Mouse (Mus musculus) liver, embryonic 11.5 days (tissue): ENCODE results near the gene Cdt1. TPM values are rescaled to one million over a fixed set of nuclear protein-coding genes. Genes with fewer than 3 reads are reported as not detected.

Experiments
- ATAC-seq: fragments of 200-750 bp; cut with Nextera tagmentation; replicated peaks from 2 replicates; pipeline ENCODE4 v1.8.0; 2017; ENCODE audit warnings: moderate number of reproducible peaks, mild to moderate bottlenecking, moderate TSS enrichment, moderate library complexity; ENCODE audit not compliant: low FRiP score
- DNase-seq: peaks from one replicate; pipeline ENCODE4 v3.0.0-alpha.2; 2017; ENCODE audit warnings: low spot score
- H3K27ac ChIP-seq: fragments of 300-500 bp; sonication (generic); 2 replicates; pipeline ENCODE4 v1.5.1; 2014; ENCODE audit warnings: mild to moderate bottlenecking, low read depth, low read length, control low read depth
- H3K27me3 ChIP-seq: fragments of 300-500 bp; sonication (generic); replicated peaks from 2 replicates; pipeline ENCODE4 v1.6.1; 2014; ENCODE audit warnings: low read length, mixed read lengths; ENCODE audit not compliant: control insufficient read depth, insufficient read depth
- H3K36me3 ChIP-seq: fragments of 300-500 bp; sonication (generic); 2 replicates; pipeline ENCODE4 v1.6.1; 2014; ENCODE audit warnings: mild to moderate bottlenecking, low read length, moderate library complexity, mixed read lengths; ENCODE audit not compliant: control insufficient read depth, insufficient read depth
- H3K4me1 ChIP-seq: fragments of 300-500 bp; sonication (generic); replicated peaks from 2 replicates; pipeline ENCODE4 v1.6.1; 2014; ENCODE audit warnings: low read length, mixed read lengths; ENCODE audit not compliant: control insufficient read depth, insufficient read depth
- H3K4me2 ChIP-seq: fragments of 300-500 bp; sonication (generic); 2 replicates; pipeline ENCODE4 v1.6.1; 2014; ENCODE audit warnings: mild to moderate bottlenecking, control low read depth, moderate library complexity
- H3K4me3 ChIP-seq: fragments of 300-500 bp; sonication (generic); 2 replicates; pipeline ENCODE4 v1.5.1; 2014; ENCODE audit warnings: low read depth, low read length, control low read depth
- H3K9ac ChIP-seq: fragments of 300-500 bp; sonication (generic); 2 replicates; pipeline ENCODE4 v1.6.1; 2014; ENCODE audit warnings: low read depth, low read length, control low read depth
- H3K9me3 ChIP-seq: fragments of 300-500 bp; sonication (generic); 2 replicates; pipeline ENCODE4 v1.6.1; 2016; ENCODE audit warnings: low read length, inconsistent platforms, mixed read lengths; ENCODE audit not compliant: control insufficient read depth
- WGBS: fragments of 180-500 bp; shearing (Covaris S2); extraction: QIAGEN DNeasy Blood & Tissue Kit; methylation state at CpG from one replicate; pipeline ENCODE4 v1.1.7; 2014; 5-methylcytosine and 5-hydroxymethylcytosine counted together
- polyA plus RNA-seq: library from polyadenylated mRNA; unstranded; fragments of >200 nt; fragmentation: Nextera tagmentation; extraction: Ambion mirVana; gene quantifications from 2 replicates; pipeline ENCODE4 v1.2.1, GENCODE M21; 2014

The Cdt1 gene
- polyA plus RNA-seq, 1 experiment from 2014 or later, result 93.2 TPM

DNA sequence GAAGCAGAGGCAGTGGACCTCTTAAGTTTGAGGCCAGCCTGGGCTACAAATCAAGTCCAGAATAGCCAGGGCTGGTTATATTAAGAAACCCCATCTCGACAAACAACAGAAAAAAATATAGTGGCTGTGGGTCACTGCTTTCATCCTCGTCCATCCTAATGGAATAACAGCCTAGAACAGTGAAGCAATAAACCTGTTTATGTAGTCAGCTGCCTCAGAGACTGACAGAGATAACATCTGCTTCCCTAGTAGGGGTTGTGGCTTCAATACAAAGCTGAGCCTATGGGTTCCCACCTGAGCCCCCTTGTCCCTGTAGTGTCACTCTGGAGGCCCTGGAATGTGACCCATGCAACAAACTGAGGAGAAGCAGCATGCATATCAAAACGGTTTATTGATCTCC lies 6.4 kb downstream of the Cdt1 start:
- Histone ChIP-seq H3K9me3 (no peaks in the 10 kb centered on the region), H3K4me2 (peak overlapping the region; percentile 91), H3K27ac (peak overlapping the region; percentile 85), H3K4me1 (peaks cover 55% of the 10 kb centered on the region), H3K4me3 (peak overlapping the region; percentile 71; the same call in 1 of the 2 replicates), H3K27me3 (no peaks in the 10 kb centered on the region), H3K9ac (peak overlapping the region; percentile 87; the same call in 1 of the 2 replicates), H3K36me3 (peaks cover 39% of the 10 kb centered on the region)
- 46% methylated on average over 3 of the region's 3 CpGs for WGBS
- ATAC-seq (no peak), DNase-seq (no peak)

DNA sequence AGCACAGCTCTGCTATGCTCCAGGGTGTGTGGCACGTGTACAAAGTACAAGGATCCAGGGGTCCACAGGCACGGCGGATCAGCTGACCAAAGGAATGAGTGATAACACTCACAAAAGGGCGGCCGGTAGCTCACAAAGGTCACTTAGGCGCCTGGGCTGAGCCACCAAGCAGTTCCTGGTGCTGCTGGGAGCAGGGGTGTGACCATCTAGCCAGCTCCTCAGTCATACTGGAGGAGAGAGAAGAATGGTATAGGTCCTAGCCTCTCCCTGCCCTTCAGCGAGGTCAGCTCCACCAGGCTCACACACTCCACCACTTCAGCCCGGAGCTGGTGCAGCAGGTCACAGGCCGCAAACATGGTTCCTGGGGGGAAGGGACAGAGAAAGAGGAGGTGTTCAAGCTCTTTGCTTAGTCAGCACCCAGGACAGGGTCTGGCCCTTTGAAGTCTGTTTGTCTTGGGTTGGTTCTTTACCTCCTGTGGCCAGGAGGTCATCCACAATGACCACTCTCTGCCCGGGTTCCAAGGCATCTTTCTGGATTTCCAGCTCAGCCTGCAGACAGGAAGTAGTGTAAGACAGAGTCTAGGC lies 6.9 kb downstream of the Cdt1 start:
- ATAC-seq, result peak; percentile 26
- peaks cover 34% of the 10 kb centered on the region for H3K36me3 ChIP-seq

GRCm38 (mm10) chr8:122575286-122575685 lies 7.5 kb downstream of the Cdt1 start:
- Histone ChIP-seq H3K4me2 (peak overlapping the region; percentile 91), H3K9me3 (no peaks in the 10 kb centered on the region), H3K4me3 (peak overlapping the region; percentile 71), H3K27me3 (no peaks in the 10 kb centered on the region), H3K27ac (peak overlapping the region; percentile 85), H3K9ac (peak overlapping the region; percentile 87), H3K4me1 (peaks cover 47% of the 10 kb centered on the region), H3K36me3 (peaks cover 29% of the 10 kb centered on the region)
- DNase-seq, result no peak
- WGBS, result 19% methylated on average over 8 of the region's 8 CpGs
- peak; percentile 19 for ATAC-seq

More for the DNA sequence above, 6.9 kb downstream of the Cdt1 start:
- peak overlapping the region; percentile 91 for H3K4me2 ChIP-seq
- peak overlapping the region; percentile 85 for H3K27ac ChIP-seq
- peaks cover 51% of the 10 kb centered on the region for H3K4me1 ChIP-seq
- 22% methylated on average over 10 of the region's 10 CpGs for WGBS
- H3K27me3 ChIP-seq, result no peaks in the 10 kb centered on the region
- no peaks in the 10 kb centered on the region for H3K9me3 ChIP-seq
- H3K4me3 ChIP-seq, result peak overlapping the region; percentile 71
- peak overlapping the region; percentile 87 for H3K9ac ChIP-seq
- no peak for DNase-seq

DNA sequence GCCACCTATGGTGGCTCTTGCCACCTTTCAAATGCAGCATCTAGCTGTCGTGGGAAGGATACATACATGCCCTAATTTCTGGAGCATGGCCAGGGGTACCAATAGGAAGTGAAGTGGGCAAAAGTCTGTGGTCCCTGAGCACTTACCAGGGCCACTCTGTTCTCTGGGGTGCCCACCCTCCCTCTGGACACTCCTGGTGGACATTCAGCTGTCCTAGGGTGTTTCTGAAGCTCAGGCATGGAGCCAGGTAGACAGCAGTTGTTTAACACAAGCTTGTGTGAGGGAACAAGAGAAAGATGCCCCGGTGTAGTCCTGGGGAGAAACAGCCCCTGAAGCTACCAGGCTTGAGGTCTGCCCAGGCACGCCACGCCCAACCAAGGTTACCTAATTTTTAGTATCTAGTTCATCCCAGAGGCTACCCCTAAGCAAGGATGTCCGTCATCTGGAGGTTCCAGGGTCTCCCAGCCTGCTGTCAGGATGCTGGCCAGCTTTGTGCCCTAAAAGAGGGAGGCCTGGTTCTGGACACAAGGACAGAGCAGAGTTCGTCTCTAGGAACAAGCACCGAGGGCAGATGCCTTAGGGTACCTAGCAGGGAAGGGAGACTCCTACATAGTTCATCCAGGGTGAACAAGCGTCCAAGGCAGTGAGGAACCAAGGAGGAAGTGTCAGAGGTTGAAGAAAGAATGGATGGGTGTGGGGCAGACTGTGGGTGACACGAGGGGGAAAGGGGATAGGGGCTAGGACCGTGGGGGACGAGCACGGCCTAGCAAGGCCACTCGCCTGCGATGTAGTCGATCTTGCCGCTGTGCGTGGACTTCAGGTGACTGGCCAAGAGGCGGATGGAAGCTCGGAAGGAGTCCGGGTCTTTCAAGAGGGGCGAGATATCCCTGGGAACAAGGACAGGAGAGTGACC lies 8.2 kb downstream of the Cdt1 start:
- Histone ChIP-seq H3K27me3 (no peaks in the 10 kb centered on the region), H3K4me2 (peak overlapping the region; percentile 91), H3K27ac (peak overlapping the region; percentile 85), H3K4me1 (peaks cover 47% of the 10 kb centered on the region), H3K36me3 (peaks cover 22% of the 10 kb centered on the region), H3K4me3 (peak overlapping the region; percentile 71), H3K9me3 (no peaks in the 10 kb centered on the region), H3K9ac (peak overlapping the region; percentile 87)
- ATAC-seq (peak; percentile 16; the same call in 1 of the 2 replicates), DNase-seq (no peak)
- 10% methylated on average over 21 of the region's 21 CpGs for WGBS

DNA sequence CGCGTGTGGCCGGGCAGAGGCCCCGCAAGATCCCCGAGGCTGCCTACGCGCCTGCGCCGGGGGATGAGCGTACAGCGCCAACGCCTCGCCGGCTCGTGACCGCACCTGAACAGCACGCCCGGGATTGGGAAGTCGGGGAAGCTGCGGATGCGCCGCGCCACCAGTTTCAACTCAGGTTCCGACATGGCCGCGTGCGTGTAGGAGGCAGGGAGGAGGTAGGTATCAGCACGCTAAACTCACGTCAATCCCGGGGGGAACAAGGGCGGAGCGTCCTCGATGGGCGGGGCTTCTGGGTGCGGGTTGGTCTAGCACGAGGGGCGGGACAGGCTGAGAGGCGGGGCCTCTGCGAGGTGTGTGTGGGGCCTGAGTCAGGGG lies 8.8 kb downstream of the Cdt1 start, which contains the start of gene Aprt:
Gene Aprt (minus strand): TSS at position 262 of the 375 bp plus-strand sequence.
- H3K27me3 ChIP-seq, result no peaks in the 10 kb centered on the region
- H3K4me3 ChIP-seq, result peak within 1 kb of the TSS; percentile 71
- no peaks in the 10 kb centered on the region for H3K9me3 ChIP-seq
- DNase-seq, result peak; percentile 97
- ATAC-seq, result peak; percentile 88
- under 1% methylated on average over 39 of the region's 39 CpGs for WGBS
- peak within 1 kb of the TSS; percentile 91 for H3K4me2 ChIP-seq
- H3K9ac ChIP-seq, result peak within 1 kb of the TSS; percentile 87
- peak within 1 kb of the TSS; percentile 85 for H3K27ac ChIP-seq
- H3K36me3 ChIP-seq, result peaks cover 15% of the 10 kb centered on the region
- H3K4me1 ChIP-seq, result peaks cover 44% of the 10 kb centered on the region

DNA sequence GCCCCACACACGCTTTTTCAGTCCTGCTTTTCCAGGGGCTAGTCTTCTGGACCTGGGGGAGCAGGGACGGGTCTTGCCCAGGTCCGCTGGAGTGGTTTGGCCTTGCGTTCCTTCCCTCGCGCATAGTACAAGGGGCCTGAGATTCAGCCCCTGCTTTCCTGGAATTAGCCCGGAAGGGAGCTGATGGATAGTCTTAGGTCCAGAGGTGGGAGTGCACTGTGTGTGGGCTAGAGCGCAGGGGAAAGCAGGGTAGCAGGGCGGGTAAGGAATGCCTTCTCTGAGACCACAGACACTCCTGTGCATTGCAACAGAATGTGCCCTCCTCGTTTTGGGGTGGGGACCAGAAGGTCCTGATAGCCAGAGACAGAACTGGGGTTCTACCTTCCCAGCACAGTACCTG lies 9.3 kb downstream of the Cdt1 start:
- WGBS, result 51% methylated on average over 10 of the region's 10 CpGs
- H3K4me1 ChIP-seq, result peaks cover 44% of the 10 kb centered on the region
- H3K4me2 ChIP-seq, result peak overlapping the region; percentile 91
- DNase-seq (no peak), ATAC-seq (no peak)
- H3K36me3 ChIP-seq, result peaks cover 10% of the 10 kb centered on the region
- no peak overlapping the region for H3K4me3 ChIP-seq
- H3K27me3 ChIP-seq, result no peaks in the 10 kb centered on the region
- H3K9ac ChIP-seq, result no peak overlapping the region
- no peaks in the 10 kb centered on the region for H3K9me3 ChIP-seq
- no peak overlapping the region for H3K27ac ChIP-seq

DNA sequence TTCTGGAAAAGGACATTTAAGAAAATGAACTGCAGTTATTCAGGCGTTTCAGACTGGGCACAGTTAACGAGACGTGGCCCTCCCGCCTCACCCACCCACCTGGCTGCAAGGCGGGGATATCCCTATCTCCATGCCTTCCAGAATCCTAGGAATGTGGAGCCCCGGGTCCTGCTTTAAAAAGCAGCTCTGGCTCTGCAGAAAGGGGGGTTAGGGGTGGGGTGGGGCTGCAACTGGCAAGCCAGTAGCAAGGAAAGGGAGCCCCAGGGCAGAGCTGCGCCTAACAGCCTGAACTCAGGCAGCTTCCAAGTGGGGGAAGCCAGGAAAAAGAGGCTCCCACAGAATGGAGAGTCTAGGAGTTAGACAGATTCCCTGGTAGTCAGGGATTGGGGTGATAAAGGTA lies 11.4 kb downstream of the Cdt1 start:
- DNase-seq, result no peak
- no peak overlapping the region for H3K27ac ChIP-seq
- H3K9ac ChIP-seq, result no peak overlapping the region

GRCm38 (mm10) chr8:122580926-122581325 lies 13.1 kb downstream of the Cdt1 start:
- H3K27me3 ChIP-seq, result no peaks in the 10 kb centered on the region
- H3K4me1 ChIP-seq, result peaks cover 13% of the 10 kb centered on the region
- H3K4me3 ChIP-seq, result no peak overlapping the region
- H3K4me2 ChIP-seq, result no peak overlapping the region
- no peaks in the 10 kb centered on the region for H3K9me3 ChIP-seq
- no peak overlapping the region for H3K27ac ChIP-seq
- H3K36me3 ChIP-seq, result no peaks in the 10 kb centered on the region
- ATAC-seq (no peak), DNase-seq (no peak)
- 70% methylated on average over 13 of the region's 15 CpGs for WGBS
- H3K9ac ChIP-seq, result no peak overlapping the region

More for the DNA sequence above, 11.4 kb downstream of the Cdt1 start:
- Histone ChIP-seq H3K9me3 (no peaks in the 10 kb centered on the region), H3K4me3 (no peak overlapping the region), H3K4me2 (no peak overlapping the region), H3K27me3 (no peaks in the 10 kb centered on the region), H3K36me3 (no peaks in the 10 kb centered on the region), H3K4me1 (peaks cover 26% of the 10 kb centered on the region)
- ATAC-seq, result no peak
- 47% methylated on average over 7 of the region's 7 CpGs for WGBS
